Mouse (Mus musculus) left cerebral cortex, adult 9 months (tissue): ENCODE results near the gene Ell2.
A peak's percentile ranks its signal among the peaks of the same experiment; 100 is the strongest.

Source experiments
- DNase-seq, 2 experiments: peaks; one replicate each; pipeline ENCODE4 v3.0.0; 2022; ENCODE audit warnings: low spot score in 2 of 2

Ell2 gene

GRCm38 (mm10) chr13:75766967-75767366 is 60.4 kb downstream of the Ell2 start:
- DNase-seq = no peak

DNA sequence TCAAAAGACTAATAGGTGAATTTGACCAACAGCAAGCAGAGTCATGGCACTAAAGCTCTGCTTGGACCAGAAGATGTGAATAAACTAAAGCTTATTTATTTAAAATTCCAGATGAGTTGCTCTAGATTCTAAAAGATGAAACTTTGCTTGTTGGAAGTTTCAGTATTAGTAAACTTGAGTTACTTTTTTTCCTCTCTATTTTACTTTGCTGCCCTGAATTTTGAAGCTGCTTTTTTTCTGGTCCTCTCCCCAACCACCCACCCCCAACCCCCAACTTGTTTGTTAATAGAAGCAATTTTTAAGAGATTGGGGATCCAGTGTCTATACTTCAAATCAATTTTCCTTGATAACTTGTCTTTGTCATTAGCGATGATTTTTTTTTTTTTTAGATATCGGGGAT is 64.2 kb downstream of the Ell2 start:
- no peak for DNase-seq

GRCm38 (mm10) chr13:75771404-75771803 is 64.8 kb downstream of the Ell2 start:
- no peak for DNase-seq

- no peak for DNase-seq
Measured at GRCm38 (mm10) chr13:75771984-75772730, 65.6 kb downstream of the Ell2 start.

DNA sequence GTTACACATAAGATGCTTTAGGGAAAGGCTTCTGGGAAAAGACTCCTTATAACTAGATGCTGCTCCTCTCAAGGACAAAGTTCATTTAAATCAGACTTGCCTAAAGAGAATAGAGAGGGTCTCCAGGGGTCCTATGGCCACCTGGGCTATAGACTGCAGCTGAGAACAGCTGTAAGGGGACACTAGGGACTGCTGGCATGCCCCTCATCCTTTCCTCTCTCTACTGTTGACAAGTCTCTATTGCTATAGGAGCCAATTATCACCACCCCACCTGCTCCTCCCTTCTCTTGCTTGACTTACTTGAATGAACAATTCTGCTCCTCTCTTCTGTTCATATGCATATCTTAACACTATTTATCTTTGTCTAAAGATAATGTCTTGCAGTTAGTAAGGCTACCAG is 69.4 kb downstream of the Ell2 start:
- no peak for DNase-seq

GRCm38 (mm10) chr13:75776692-75777091 is 70.1 kb downstream of the Ell2 start:
- no peak for DNase-seq

GRCm38 (mm10) chr13:75778156-75778555 is 71.6 kb downstream of the Ell2 start:
- DNase-seq = no peak

DNA sequence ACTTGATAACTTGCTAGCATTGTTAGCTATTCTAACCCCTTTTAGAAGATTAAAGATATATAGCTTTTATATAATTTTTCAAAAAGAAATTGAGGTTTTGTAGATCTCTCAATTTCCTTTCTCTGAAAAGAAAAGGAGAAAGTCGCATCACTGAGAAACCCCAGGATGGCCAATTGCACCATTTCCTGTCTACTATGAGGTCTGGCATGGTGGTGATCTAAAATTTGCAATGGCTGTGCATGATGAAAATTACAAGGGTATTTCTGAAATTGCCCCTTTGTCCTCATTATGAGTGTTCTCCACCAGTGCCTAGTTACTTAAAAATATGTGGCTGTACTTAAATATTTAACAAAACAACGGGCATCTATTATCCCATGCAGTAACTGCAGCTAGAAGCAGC is 72.6 kb downstream of the Ell2 start:
- no peak for DNase-seq

- DNase-seq = no peak
Measured at GRCm38 (mm10) chr13:75780096-75780495, 73.5 kb downstream of the Ell2 start.

GRCm38 (mm10) chr13:75785726-75786125 is 79.2 kb downstream of the Ell2 start:
- DNase-seq = no peak

- no peak for DNase-seq
Measured at GRCm38 (mm10) chr13:75786264-75786663, 79.7 kb downstream of the Ell2 start.

DNA sequence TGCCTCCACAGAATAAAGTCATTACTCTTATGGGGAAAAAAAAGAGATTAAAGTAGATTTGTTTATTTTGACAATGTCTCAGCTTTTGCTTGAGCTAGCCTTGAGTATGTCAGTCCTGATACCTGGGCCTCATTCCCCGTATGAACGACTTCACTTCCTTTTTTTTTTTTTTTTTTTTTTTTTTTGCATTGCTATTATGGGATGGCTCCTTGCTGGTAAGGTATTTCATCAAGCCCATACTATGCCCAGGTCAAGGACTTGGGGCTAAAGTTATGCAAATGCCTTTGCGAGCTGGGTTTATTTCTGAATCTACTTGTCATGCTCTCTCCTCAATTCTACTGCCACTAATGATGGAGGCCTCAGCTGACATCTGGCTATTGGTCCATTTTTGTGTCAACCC is 80.8 kb downstream of the Ell2 start:
- DNase-seq = no peak

DNA sequence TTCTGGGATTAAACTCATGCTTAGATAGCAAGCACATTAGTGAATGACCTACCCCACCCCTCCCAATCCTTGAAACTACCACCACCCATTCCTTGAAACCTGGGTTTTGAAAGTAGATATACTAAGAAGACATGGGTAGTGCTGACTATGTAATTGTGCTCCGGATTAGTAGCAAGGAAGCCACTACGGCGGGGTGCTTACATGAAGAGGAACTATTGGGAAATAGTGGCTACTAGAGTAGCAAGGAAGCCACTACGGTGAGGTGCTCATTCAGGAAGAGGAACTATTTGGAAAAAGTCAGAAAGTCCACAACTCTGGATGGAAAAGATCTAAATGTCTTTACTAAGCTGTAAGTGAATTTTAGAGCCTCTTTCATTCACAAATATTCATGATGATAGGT is 81.6 kb downstream of the Ell2 start:
- DNase-seq = no peak

DNA sequence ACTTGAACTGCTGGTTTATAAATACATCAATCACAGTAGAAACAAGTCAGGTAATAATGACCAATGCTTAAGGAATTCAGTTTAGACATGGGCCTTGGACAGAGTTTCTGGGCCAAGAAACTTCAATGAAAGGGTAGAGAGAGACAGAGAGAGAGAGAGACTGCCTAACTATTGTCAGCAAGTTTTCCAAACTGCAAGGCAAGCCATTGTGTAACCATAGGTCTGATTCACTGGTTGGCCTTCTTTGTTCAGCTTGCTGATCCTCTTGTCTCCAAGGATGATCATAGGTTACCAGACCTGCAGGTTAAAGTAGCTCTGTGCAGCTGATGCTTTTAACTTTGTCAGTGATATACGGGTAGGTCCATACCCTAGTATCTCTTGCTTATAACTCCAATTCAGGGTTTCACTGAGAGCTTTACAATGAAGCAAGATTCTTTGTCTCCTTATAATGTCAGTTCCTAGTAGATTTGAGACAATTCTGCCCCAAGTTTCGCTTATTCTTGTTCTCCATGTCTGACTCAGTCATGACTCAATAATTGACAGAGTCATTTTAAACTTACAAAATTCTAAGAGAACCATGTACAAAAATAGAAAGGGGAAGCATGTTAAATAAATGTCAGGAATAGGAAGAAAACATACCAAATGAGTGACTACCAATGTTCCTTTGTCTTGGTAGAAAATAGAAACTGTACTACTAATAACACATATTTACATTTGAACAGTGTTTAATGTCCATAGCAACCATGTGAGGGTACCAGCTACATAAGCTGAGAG is 82.7 kb downstream of the Ell2 start:
- no peak for DNase-seq

GRCm38 (mm10) chr13:75790550-75791205 is 84.1 kb downstream of the Ell2 start:
- DNase-seq = no peak

GRCm38 (mm10) chr13:75793863-75794629 is 87.5 kb downstream of the Ell2 start:
- DNase-seq = no peak

DNA sequence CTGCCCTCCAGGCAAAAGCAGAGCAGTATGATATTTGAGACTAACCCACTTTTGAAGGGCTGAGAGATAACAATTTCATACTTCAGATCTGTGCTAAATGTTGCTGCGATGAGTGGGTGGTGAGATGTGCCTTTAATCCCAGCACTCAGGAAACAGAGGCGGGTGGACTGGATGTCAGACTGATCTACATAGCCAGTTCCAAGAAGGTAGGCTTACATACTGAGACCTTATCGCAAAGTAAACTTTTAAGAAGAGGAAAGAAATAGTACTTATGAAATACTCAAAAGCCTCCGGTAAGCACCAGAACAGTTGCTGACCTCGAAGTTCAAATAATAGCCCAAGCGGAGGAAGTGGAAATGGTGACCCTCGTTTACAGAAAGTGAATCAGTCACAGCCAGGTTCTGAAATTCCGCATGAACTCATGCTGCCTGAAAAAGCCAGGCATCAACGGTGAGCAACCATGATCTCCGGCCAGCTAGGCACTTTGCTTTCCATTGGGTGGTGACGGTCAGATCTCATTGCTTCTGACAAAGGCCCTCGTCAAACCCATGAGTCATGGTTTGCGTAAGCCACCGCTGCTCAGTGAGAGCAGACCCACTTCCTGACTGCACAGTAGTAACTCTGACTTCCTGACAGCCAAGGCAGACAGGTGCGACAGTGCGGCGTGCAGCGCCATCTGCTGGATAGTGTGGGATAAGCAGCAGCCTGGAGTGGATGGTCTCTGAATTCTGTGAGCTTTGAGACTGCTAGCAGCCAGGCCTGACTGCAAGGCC is 91.0 kb downstream of the Ell2 start:
- peak; percentile 73 to 96 for DNase-seq

- no peak for DNase-seq
Measured at GRCm38 (mm10) chr13:75798413-75799302, 92.1 kb downstream of the Ell2 start.

DNA sequence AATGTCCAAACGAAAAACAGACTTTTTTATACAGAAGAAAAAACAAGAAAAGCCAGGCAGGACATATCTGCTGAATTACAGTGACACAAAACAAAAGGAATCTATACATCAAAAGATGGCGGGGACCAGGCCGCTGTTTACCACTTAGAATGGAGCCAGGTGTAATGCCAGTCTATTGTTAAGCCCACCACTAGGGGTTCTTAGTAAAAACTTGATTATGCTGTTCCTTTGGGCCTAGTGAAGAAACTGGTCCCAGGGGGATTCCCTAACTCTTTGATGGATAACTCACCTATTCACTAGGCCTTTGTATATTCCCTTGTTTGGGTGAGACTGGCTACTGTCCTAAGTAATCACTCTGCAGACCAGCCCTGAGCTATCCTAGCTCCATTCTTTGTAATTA is 92.9 kb downstream of the Ell2 start:
- DNase-seq = no peak

DNA sequence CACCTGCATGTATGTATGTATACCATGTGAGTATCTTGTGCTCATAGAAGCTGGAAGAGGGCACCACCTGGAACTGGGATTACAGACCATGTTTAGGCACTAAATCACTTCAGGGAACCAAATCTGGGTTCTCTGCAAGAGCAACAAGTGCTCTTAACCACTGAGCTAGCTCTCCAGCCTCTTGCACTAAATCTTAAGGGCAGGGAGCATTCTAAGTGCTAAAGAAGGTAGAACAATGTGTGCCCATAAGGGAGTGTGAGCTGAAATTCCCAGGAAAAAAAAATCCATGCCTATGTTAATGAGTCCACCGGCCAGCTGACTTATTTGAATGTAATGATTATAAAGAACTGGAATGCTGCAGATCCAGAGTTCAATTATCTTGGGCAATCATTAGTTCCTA is 101.4 kb downstream of the Ell2 start:
- no peak for DNase-seq
